Mouse (Mus musculus): ENCODE measurements around the gene Bco1. TPM values are rescaled to one million over a fixed set of nuclear protein-coding genes. Genes with fewer than 3 reads are reported as not detected.

Gene Bco1
- not detected for polyA plus RNA-seq (2017; shearing (Covaris generic))

DNA sequence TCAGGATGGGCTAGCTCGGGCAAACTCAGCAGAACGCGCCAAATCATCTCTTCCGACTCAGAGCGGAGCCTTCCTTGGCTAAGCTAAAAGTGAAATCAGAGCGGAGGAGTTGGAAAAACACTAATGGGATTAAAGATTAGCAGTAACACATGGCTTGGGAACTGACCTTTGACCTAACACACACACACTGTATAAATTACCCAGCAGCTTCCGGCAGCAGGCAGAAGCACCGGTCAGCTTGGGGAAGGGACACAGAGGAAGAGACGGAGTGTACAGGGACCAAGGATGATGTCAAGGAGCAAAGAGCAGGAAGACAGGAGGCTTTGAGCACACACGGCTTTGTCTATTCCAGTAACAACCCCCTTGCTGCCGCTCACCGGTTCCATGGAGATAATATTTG, at the start of gene Bco1:
Gene Bco1, plus strand, starts transcription at position 208 of the 400 bp plus-strand sequence.

DNA sequence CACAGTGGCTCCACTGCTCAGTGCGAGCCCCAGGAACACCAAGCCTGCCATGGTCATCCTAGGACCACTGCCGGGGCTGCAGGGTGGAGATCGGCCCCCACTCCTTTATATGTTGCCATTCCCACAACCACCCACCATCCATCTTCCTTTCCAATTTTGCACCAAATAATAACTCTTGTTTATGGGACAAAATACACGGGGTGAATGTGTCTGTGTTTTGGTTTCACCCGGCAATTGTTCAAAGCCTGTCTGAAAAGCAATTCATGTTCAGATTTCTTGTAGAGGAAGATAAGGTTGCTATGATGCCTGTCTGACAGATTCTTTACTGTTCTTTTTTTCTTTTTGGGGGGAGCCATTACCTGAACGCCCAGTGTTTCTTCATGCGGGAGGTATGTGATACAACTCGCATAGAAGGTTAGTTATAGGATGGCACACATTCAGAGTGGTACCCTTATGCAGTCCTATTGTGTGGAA, 13.2 kb upstream of the Bco1 start, which contains the start of gene Pkd1l2:
Gene Pkd1l2, minus strand, starts transcription at position 51 of the 474 bp plus-strand sequence.

DNA sequence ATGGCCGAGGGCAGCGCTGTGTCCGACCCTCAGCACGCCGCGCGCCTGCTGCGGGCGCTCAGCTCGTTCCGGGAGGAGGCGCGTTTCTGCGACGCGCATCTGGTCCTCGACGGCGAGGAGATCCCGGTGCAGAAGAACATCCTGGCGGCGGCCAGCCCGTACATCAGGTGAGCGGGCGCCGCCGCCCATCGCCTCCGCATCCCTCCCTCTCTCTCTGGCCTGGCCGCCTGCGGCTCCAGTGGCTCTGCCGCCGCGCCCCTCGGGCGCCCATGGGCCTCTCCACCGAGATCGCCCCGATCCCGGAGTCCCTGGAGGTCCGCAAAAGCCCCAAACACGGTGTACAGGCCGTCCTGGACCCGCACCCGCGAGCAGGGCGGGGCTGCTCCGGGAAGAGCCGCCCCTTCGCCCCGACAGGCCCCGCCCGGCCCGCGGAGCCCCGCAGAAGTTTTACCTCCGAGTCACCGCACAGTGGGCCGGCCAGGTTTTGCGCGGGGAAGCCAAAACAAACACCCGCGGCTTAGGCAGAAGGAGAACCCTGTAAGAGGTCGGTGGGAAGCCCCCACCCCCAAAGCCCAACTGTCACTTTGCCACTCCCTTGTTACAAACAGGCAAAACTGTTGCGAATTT, 62.6 kb downstream of the Bco1 start, which contains the start of gene Gan:
Gene Gan, plus strand, starts transcription at position 1 of the 627 bp plus-strand sequence.

Other genes starting within 250 kb of the Bco1 start
- 41.7 TPM for gene Cmc2, start 174.4 kb upstream of the Bco1 start, polyA plus RNA-seq (2017; shearing (Covaris generic))
- 2.6 TPM for gene Cenpn, start 174.1 kb upstream of the Bco1 start, polyA plus RNA-seq (2017; shearing (Covaris generic))
- 7.1 TPM for gene Atmin, start 152.5 kb upstream of the Bco1 start, polyA plus RNA-seq (2017; shearing (Covaris generic))
- 0.18 TPM for gene 1700030J22Rik, start 116.9 kb upstream of the Bco1 start, polyA plus RNA-seq (2017; shearing (Covaris generic))
- gene Gcsh, start 102.3 kb upstream of the Bco1 start, polyA plus RNA-seq (2017; shearing (Covaris generic)): 29.5 TPM
- 0.54 TPM for gene Pkd1l2, start 13.4 kb upstream of the Bco1 start, polyA plus RNA-seq (2017; shearing (Covaris generic))
- gene Gan, start 62.3 kb downstream of the Bco1 start, polyA plus RNA-seq (2017; shearing (Covaris generic)): 1.0 TPM
- 9.8 TPM for gene Cmip, start 161.2 kb downstream of the Bco1 start, polyA plus RNA-seq (2017; shearing (Covaris generic))